Mouse (Mus musculus): ENCODE measurements around the gene Hexim1.

- TF ChIP-seq CTCF (conservative IDR thresholded peaks at IDR 0.05; ENCODE audit: insufficient read depth, insufficient read length, low read depth, low read length) (no peak), POLR2A (IDR thresholded peaks at IDR 0.05; ENCODE audit: low read depth, low read length) (no peak)
These were observed 16.6 kb upstream of the Hexim1 start for GRCm38 (mm10) chr11:103099352-103099940.
